Mouse (Mus musculus): ENCODE data around the gene Traf1. TPM values are rescaled to one million over a fixed set of nuclear protein-coding genes. Genes with fewer than 3 reads are reported as not detected.

Gene Traf1
- polyA plus RNA-seq, 1 experiment from 2014 or later: 0.79 TPM

GRCm38 (mm10) chr2:34965293-34965692 is 3.7 kb upstream of the Traf1 start:
- H3K36me3 ChIP-seq (ENCODE audit: insufficient read depth): no peaks in the 10 kb centered on the region
- TF ChIP-seq CTCF (IDR thresholded peaks at IDR 0.05; ENCODE audit: low read depth): no peak
- ATAC-seq (ENCODE audit: insufficient read depth) (peak; percentile 25; the same call in 1 of the 2 replicates), DNase-seq (peak; percentile 47)
- peaks cover 3% of the 10 kb centered on the region; the same call in 1 of the 2 replicates for H3K4me1 ChIP-seq (ENCODE audit: insufficient read depth)
- H3K9ac ChIP-seq: no peak overlapping the region
- no peaks in the 10 kb centered on the region for H3K27me3 ChIP-seq (ENCODE audit: insufficient read depth, low read length)
- no peak overlapping the region for H3K4me2 ChIP-seq
- H3K4me3 ChIP-seq (ENCODE audit: low read depth, low read length): no peak overlapping the region
- H3K9me3 ChIP-seq (ENCODE audit: low read depth, low read length): no peaks in the 10 kb centered on the region
- 33% methylated on average over 9 of the region's 9 CpGs for WGBS
- no peak overlapping the region for H3K27ac ChIP-seq (ENCODE audit: low read depth)

- Histone ChIP-seq H3K27ac (ENCODE audit: low read depth) (no peak overlapping the region), H3K9me3 (ENCODE audit: low read depth, low read length) (no peaks in the 10 kb centered on the region), H3K9ac (no peak overlapping the region), H3K4me2 (no peak overlapping the region), H3K4me1 (ENCODE audit: insufficient read depth) (peaks cover 3% of the 10 kb centered on the region; the same call in 1 of the 2 replicates), H3K4me3 (ENCODE audit: low read depth, low read length) (no peak overlapping the region), H3K36me3 (ENCODE audit: insufficient read depth) (no peaks in the 10 kb centered on the region), H3K27me3 (ENCODE audit: insufficient read depth, low read length) (no peaks in the 10 kb centered on the region)
- ATAC-seq (ENCODE audit: insufficient read depth) (no peak), DNase-seq (no peak)
- no peak for TF ChIP-seq CTCF (IDR thresholded peaks at IDR 0.05; ENCODE audit: low read depth)
- WGBS: 55% methylated on average over 9 of the region's 9 CpGs
Observed at GRCm38 (mm10) chr2:34964651-34965050, 3.1 kb upstream of the Traf1 start.

GRCm38 (mm10) chr2:34964230-34964629 is 2.7 kb upstream of the Traf1 start:
- Histone ChIP-seq H3K4me2 (no peak overlapping the region), H3K9ac (no peak overlapping the region), H3K4me1 (ENCODE audit: insufficient read depth) (peaks cover 3% of the 10 kb centered on the region; the same call in 1 of the 2 replicates), H3K27ac (ENCODE audit: low read depth) (no peak overlapping the region), H3K36me3 (ENCODE audit: insufficient read depth) (no peaks in the 10 kb centered on the region), H3K4me3 (ENCODE audit: low read depth, low read length) (no peak overlapping the region), H3K27me3 (ENCODE audit: insufficient read depth, low read length) (no peaks in the 10 kb centered on the region), H3K9me3 (ENCODE audit: low read depth, low read length) (no peaks in the 10 kb centered on the region)
- no peak for TF ChIP-seq CTCF (IDR thresholded peaks at IDR 0.05; ENCODE audit: low read depth)
- DNase-seq: no peak
- 86% methylated on average over 6 of the region's 6 CpGs for WGBS
- ATAC-seq (ENCODE audit: insufficient read depth): no peak

- whole genome bisulfite sequencing: 67% methylated on average over 13 of the region's 13 CpGs
- no peaks in the 10 kb centered on the region for H3K27me3 ChIP-seq (ENCODE audit: insufficient read depth, low read length)
- DNase-seq (no peak), ATAC-seq (ENCODE audit: insufficient read depth) (peak; percentile 29; the same call in 1 of the 2 replicates)
- H3K4me3 ChIP-seq (ENCODE audit: low read depth, low read length): no peak overlapping the region
- H3K9ac ChIP-seq: no peak overlapping the region
- H3K4me1 ChIP-seq (ENCODE audit: insufficient read depth): peaks cover 3% of the 10 kb centered on the region; the same call in 1 of the 2 replicates
- TF ChIP-seq CTCF (IDR thresholded peaks at IDR 0.05; ENCODE audit: low read depth): no peak
- no peaks in the 10 kb centered on the region for H3K9me3 ChIP-seq (ENCODE audit: low read depth, low read length)
- no peak overlapping the region for H3K4me2 ChIP-seq
- no peaks in the 10 kb centered on the region for H3K36me3 ChIP-seq (ENCODE audit: insufficient read depth)
- H3K27ac ChIP-seq (ENCODE audit: low read depth): no peak overlapping the region
Observed at GRCm38 (mm10) chr2:34963371-34963956, 1.9 kb upstream of the Traf1 start.

GRCm38 (mm10) chr2:34962893-34963292 is 1.3 kb upstream of the Traf1 start:
- H3K9ac ChIP-seq: no peak overlapping the region
- DNase-seq (no peak), ATAC-seq (ENCODE audit: insufficient read depth) (no peak)
- H3K4me2 ChIP-seq: no peak overlapping the region
- H3K36me3 ChIP-seq (ENCODE audit: insufficient read depth): no peaks in the 10 kb centered on the region
- H3K27me3 ChIP-seq (ENCODE audit: insufficient read depth, low read length): no peaks in the 10 kb centered on the region
- no peak overlapping the region for H3K4me3 ChIP-seq (ENCODE audit: low read depth, low read length)
- no peaks in the 10 kb centered on the region for H3K9me3 ChIP-seq (ENCODE audit: low read depth, low read length)
- no peak overlapping the region for H3K27ac ChIP-seq (ENCODE audit: low read depth)
- H3K4me1 ChIP-seq (ENCODE audit: insufficient read depth): peaks cover 3% of the 10 kb centered on the region; the same call in 1 of the 2 replicates
- TF ChIP-seq CTCF (IDR thresholded peaks at IDR 0.05; ENCODE audit: low read depth): no peak
- WGBS: 53% methylated on average over 9 of the region's 9 CpGs

GRCm38 (mm10) chr2:34962211-34962610 is 639 bp upstream of the Traf1 start:
- H3K4me1 ChIP-seq (ENCODE audit: insufficient read depth): peaks cover 3% of the 10 kb centered on the region; the same call in 1 of the 2 replicates
- WGBS: 63% methylated on average over 2 of the region's 2 CpGs
- H3K9ac ChIP-seq: no peak overlapping the region
- TF ChIP-seq CTCF (IDR thresholded peaks at IDR 0.05; ENCODE audit: low read depth): no peak
- DNase-seq: no peak
- no peaks in the 10 kb centered on the region for H3K36me3 ChIP-seq (ENCODE audit: insufficient read depth)
- no peaks in the 10 kb centered on the region for H3K9me3 ChIP-seq (ENCODE audit: low read depth, low read length)
- H3K4me2 ChIP-seq: no peak overlapping the region
- H3K27me3 ChIP-seq (ENCODE audit: insufficient read depth, low read length): no peaks in the 10 kb centered on the region
- no peak for ATAC-seq (ENCODE audit: insufficient read depth)
- no peak overlapping the region for H3K4me3 ChIP-seq (ENCODE audit: low read depth, low read length)
- H3K27ac ChIP-seq (ENCODE audit: low read depth): no peak overlapping the region

GRCm38 (mm10) chr2:34960966-34961365 is 606 bp downstream of the Traf1 start:
- Histone ChIP-seq H3K4me1 (ENCODE audit: insufficient read depth) (peaks cover 3% of the 10 kb centered on the region; the same call in 1 of the 2 replicates), H3K4me2 (peak overlapping the region; percentile 59), H3K27ac (ENCODE audit: low read depth) (no peak overlapping the region), H3K27me3 (ENCODE audit: insufficient read depth, low read length) (no peaks in the 10 kb centered on the region), H3K9me3 (ENCODE audit: low read depth, low read length) (no peaks in the 10 kb centered on the region), H3K4me3 (ENCODE audit: low read depth, low read length) (peak overlapping the region; percentile 19), H3K36me3 (ENCODE audit: insufficient read depth) (no peaks in the 10 kb centered on the region), H3K9ac (peak overlapping the region; percentile 40)
- no peak for DNase-seq
- 56% methylated on average over 6 of the region's 6 CpGs for WGBS
- no peak for ATAC-seq (ENCODE audit: insufficient read depth)
- no peak for TF ChIP-seq CTCF (IDR thresholded peaks at IDR 0.05; ENCODE audit: low read depth)

All from lung, embryonic 14.5 days (tissue).